ENCODE assay signal across 9 mouse cellular contexts in genomic region chr6:18848702-18849061, GRCm38 (mm10). TPM values are rescaled to one million over a fixed set of nuclear protein-coding genes. Genes with fewer than 3 reads are reported as not detected.
DNase-seq lines count a peak whose midpoint lies in the region; ATAC-seq lines count a peak whose summit lies in the region.
"Had no signal": no experiment of that assay in that cellular context is flagged by ENCODE, and none has a peak within 500 bp of the region (broad histone marks: within the 10 kb centered on the region; RNA-seq: fewer than 3 reads in every experiment).

No protein-coding gene starts in this region.

- peak overlapping the region; percentile 94 for H3K9ac ChIP-seq in heart, embryonic 16.5 days (ENCODE audit: low read length)
- H3K9ac ChIP-seq in hindbrain, embryonic 12.5 days: peak overlapping the region; percentile 96
- peak overlapping the region; percentile 94 for H3K9ac ChIP-seq in midbrain, embryonic 14.5 days (replicated peaks; ENCODE audit: low read length)

- under 1% methylated on average over 28 of the region's 28 CpGs for WGBS in heart, embryonic 16.5 days
- under 1% methylated on average over 28 of the region's 28 CpGs for WGBS in hindbrain, embryonic 12.5 days
- under 1% methylated on average over 28 of the region's 28 CpGs for WGBS in midbrain, embryonic 14.5 days

- peak overlapping the region; percentile 74 for H3K4me3 ChIP-seq in heart, embryonic 16.5 days (ENCODE audit: low read length)
- peak overlapping the region; percentile 83 for H3K4me3 ChIP-seq in hindbrain, embryonic 12.5 days
- H3K4me3 ChIP-seq in midbrain, embryonic 14.5 days (replicated peaks; ENCODE audit: low read depth, low read length): peak overlapping the region; percentile 75

- H3K27me3 ChIP-seq in heart, embryonic 16.5 days (ENCODE audit: control insufficient read depth, insufficient read depth, low read length): no peaks in the 10 kb centered on the region
- no peaks in the 10 kb centered on the region for H3K27me3 ChIP-seq in hindbrain, embryonic 12.5 days
- no peaks in the 10 kb centered on the region for H3K27me3 ChIP-seq in midbrain, embryonic 14.5 days (ENCODE audit: control insufficient read depth, insufficient read depth, low read length)

- H3K4me1 ChIP-seq in heart, embryonic 16.5 days (ENCODE audit: control insufficient read depth, insufficient read depth, low read length): peaks cover 12% of the 10 kb centered on the region
- H3K4me1 ChIP-seq in hindbrain, embryonic 12.5 days: peaks cover 12% of the 10 kb centered on the region
- peaks cover 16% of the 10 kb centered on the region for H3K4me1 ChIP-seq in midbrain, embryonic 14.5 days (ENCODE audit: control insufficient read depth, insufficient read depth, low read length)

- peaks cover 13% of the 10 kb centered on the region for H3K36me3 ChIP-seq in heart, embryonic 16.5 days (ENCODE audit: control insufficient read depth, insufficient read depth)
- peaks cover 20% of the 10 kb centered on the region for H3K36me3 ChIP-seq in hindbrain, embryonic 12.5 days
- peaks cover 22% of the 10 kb centered on the region for H3K36me3 ChIP-seq in midbrain, embryonic 14.5 days (ENCODE audit: control insufficient read depth, insufficient read depth, low read length)

- no peak for DNase-seq in heart, adult 11 months
- no peak for DNase-seq in midbrain, embryonic 14.5 days
- DNase-seq in layer of hippocampus, postnatal 14 days (ENCODE audit: low spot score in 2 of 2): no peak
- no peak for DNase-seq in thymus, postnatal 14 days
- DNase-seq in cerebellum, postnatal 14 days: no peak

- no peak for ATAC-seq in heart, embryonic 16.5 days (replicated peaks; ENCODE audit: extremely low read depth, insufficient read depth, low FRiP score)
- ATAC-seq in activated CD4-positive, CD25-positive, alpha-beta regulatory T cell, adult 4 months: peak; percentile 20
- no peak for ATAC-seq in hindbrain, embryonic 12.5 days (ENCODE audit: low FRiP score)
- no peak; the same call in 1 of the 2 replicates for ATAC-seq in midbrain, embryonic 14.5 days (ENCODE audit: low FRiP score, low TSS enrichment)

- peak overlapping the region; percentile 97 for H3K27ac ChIP-seq in heart, embryonic 16.5 days (ENCODE audit: low read length)
- H3K27ac ChIP-seq in hindbrain, embryonic 12.5 days: peak overlapping the region; percentile 96
- peak overlapping the region; percentile 95 for H3K27ac ChIP-seq in midbrain, embryonic 14.5 days (replicated peaks; ENCODE audit: low read depth, low read length)

- no peaks in the 10 kb centered on the region for H3K9me3 ChIP-seq in heart, embryonic 16.5 days (replicated peaks; ENCODE audit: control insufficient read depth, low read length)
- no peaks in the 10 kb centered on the region for H3K9me3 ChIP-seq in hindbrain, embryonic 12.5 days (replicated peaks)
- no peaks in the 10 kb centered on the region for H3K9me3 ChIP-seq in midbrain, embryonic 14.5 days (ENCODE audit: control insufficient read depth, low read length)

- peak overlapping the region; percentile 75 for H3K4me2 ChIP-seq in heart, embryonic 16.5 days (ENCODE audit: low read depth, low read length)
- peak overlapping the region; percentile 65 for H3K4me2 ChIP-seq in hindbrain, embryonic 12.5 days (replicated peaks)
- peak overlapping the region; percentile 66 for H3K4me2 ChIP-seq in midbrain, embryonic 14.5 days (ENCODE audit: low read length)

RNA-seq across cellular contexts. Expression of gene Lsm8, which starts 0.3 kb away (rescaled TPM):
- polyA plus RNA-seq in heart, embryonic 16.5 days (2015; fragmentation: Nextera tagmentation; extraction: Ambion mirVana): 116 and 137 TPM in 2 replicates
- 10 to 100 TPM; 55.5 to 63.2 TPM for polyA plus RNA-seq in activated CD4-positive, CD25-positive, alpha-beta regulatory T cell, adult 4 months (2017; shearing (Covaris generic))
- 159 and 166 TPM in 2 replicates for polyA plus RNA-seq in hindbrain, embryonic 12.5 days (2016; fragmentation: Nextera tagmentation; extraction: Ambion mirVana)
- 111 and 137 TPM in 2 replicates for polyA plus RNA-seq in midbrain, embryonic 14.5 days (2014; fragmentation: Nextera tagmentation; extraction: Ambion mirVana)
- 10 to 100 TPM; 43.4 to 45.4 TPM for total RNA-seq in layer of hippocampus, postnatal 14 days (2021)

RNA-seq across cellular contexts. Expression of gene Ankrd7, which starts 17.4 kb away (rescaled TPM):
- 0.21 TPM in 1 of 2 replicates, not detected in the other for polyA plus RNA-seq in heart, embryonic 16.5 days (2015; fragmentation: Nextera tagmentation; extraction: Ambion mirVana)
- polyA plus RNA-seq in activated CD4-positive, CD25-positive, alpha-beta regulatory T cell, adult 4 months (2017; shearing (Covaris generic)): not detected
- 0.20 and 0.31 TPM in 2 replicates for polyA plus RNA-seq in hindbrain, embryonic 12.5 days (2016; fragmentation: Nextera tagmentation; extraction: Ambion mirVana)
- not detected in 2 replicates for polyA plus RNA-seq in midbrain, embryonic 14.5 days (2014; fragmentation: Nextera tagmentation; extraction: Ambion mirVana)
- not detected for total RNA-seq in layer of hippocampus, postnatal 14 days (2021)
- total RNA-seq: layer of hippocampus, postnatal 25 days had no signal
